Mouse (Mus musculus) thymus, postnatal 4 days (tissue): ENCODE measurements around the gene Smchd1.
"Not testable (repeated sequence)": the region's sequence is repeated elsewhere in the genome, so short reads cannot be mapped to it uniquely, and the experiment has no call there.

Experiments used
- DNase-seq: peaks from one replicate; pipeline ENCODE4 v3.0.0; 2021

Smchd1 gene

DNA sequence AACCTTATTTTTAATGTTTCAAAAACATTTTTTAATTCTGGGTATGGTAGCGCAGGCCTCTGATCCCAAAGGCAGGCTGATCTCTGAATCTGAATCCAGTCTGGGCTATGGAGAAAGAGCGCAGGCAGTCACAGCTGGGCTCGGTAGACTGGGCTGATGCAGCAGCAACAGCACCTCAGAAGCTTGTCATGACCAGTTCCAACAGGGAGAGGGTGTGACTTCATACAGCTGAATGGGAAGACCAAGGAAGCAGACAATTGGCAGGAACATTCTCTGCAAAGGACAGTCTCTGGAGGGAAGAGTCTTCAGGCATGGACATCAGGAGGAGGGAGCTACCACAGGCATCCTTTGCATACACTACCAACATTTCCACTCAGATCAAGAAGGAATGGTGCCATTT is 31.0 kb downstream of the Smchd1 start:
- DNase-seq, result no peak

DNA sequence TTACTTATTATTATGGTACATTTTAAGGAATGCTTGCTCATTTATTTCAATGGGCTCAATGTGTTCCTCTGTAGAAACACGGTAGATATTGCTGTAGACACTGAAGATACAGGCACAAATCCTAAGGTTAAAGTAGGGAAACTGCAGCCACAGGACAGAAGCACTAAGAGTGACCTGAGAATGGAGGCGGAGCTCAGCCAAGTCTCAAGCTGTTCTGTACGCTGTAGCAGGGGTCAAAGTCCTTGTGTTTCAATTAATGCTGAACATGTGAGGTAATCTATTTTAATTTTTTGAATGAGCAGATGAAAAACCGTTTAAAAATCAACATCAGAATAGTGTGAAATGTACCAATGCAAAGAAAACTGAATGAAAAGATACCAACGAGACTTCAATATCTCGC is 31.9 kb downstream of the Smchd1 start:
- DNase-seq, result no peak

DNA sequence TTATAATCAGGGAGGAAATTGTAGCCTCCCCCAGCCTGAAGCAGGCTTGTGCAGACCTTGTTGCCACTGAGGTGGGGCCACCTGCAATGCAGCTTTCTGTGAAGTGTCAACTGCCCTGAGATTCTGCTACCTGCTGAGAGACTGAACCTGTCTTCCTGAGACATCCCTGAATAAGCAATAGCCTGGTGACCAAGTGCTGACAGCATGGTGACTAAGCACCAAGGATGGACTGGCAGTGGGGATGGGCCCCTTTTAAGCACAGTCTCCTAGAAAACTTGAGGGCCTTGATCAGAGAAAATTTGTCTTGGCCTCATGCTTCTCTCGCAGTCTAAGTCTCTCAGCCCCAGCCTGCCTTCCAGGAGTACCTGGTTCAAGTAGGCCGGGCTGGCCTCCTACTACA is 52.6 kb downstream of the Smchd1 start:
- not testable (repeated sequence) for DNase-seq

DNA sequence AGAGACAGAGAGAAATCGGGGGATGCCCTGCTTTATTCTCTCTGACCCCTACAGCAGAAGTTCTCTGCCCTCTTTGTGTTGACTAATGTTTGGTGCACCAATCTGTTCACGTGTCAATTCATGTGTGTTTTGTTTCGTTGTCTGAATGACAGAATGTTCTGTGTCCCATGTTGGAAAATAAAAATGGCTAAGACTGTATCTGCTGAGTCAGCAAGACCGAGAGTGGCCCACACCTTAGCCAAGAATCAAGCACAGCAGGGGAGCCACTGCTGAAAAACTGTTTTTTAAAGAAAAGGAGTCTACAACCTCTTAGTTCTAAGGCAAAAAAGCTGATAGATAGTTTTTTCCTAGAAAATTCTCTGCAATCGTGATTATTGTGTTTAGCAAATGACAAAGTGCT is 55.7 kb downstream of the Smchd1 start:
- not testable (repeated sequence) for DNase-seq

DNA sequence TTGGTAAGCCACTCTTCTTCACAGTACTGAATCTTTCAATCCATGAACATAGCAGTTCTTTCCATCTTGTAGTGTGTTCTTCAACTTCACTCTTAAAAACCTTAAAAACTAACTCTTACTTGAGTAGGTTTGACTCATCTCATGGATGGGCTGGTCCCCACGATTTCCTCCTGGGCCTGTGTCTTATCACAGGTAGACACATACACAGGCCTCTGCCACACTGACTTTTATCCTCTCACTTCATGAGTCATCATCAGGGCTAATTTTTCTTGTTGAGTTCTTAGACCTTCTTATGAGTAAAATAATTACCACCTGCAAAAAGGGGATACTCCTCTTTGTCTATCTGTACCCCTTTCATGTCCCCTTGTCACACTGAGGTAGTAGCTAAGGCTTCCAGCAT is 58.1 kb downstream of the Smchd1 start:
- DNase-seq, result no peak

- DNase-seq, result no peak
Observed at GRCm38 (mm10) chr17:71387401-71387800, 87.7 kb downstream of the Smchd1 start.

DNA sequence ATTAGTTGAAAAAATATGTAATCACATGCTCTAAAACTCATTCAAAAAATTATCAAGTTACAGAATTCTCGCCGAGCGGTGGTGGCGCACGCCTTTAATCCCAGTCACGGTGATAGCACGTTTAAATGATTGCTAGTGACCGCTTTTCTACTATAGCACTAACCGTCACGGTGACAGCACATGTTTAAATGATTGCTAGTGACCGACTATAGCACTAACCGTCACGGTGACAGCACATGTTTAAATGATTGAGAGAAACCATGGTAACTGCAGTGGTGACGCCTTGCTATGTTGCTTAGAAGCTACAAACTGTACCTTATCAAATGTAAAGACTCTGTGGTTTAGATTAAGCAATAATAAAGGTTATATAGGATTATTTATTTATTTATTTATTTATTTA is 94.8 kb downstream of the Smchd1 start:
- DNase-seq, result no peak

GRCm38 (mm10) chr17:71377901-71378300 is 97.2 kb downstream of the Smchd1 start:
- DNase-seq, result no peak

- DNase-seq, result no peak
Observed at GRCm38 (mm10) chr17:71355526-71355925, 119.6 kb downstream of the Smchd1 start.

DNA sequence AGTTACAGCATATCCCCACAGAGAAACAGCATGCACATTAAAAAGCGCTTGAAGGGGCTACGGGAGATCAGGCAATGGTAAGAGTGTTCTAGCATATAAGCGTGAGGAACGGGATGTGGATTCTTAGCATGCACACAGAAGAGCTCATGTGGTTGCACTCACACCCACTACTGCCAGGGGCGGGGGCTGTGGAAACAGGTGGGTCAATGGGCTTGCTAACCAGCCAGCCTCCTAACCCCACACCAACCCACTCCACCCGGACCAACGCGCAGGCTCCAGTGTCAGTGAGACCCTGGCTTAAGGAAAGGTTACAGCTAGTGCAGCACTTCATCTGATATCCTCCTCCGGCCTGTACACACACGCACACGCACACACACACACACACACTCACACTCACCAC is 120.9 kb downstream of the Smchd1 start:
- DNase-seq, result no peak

DNA sequence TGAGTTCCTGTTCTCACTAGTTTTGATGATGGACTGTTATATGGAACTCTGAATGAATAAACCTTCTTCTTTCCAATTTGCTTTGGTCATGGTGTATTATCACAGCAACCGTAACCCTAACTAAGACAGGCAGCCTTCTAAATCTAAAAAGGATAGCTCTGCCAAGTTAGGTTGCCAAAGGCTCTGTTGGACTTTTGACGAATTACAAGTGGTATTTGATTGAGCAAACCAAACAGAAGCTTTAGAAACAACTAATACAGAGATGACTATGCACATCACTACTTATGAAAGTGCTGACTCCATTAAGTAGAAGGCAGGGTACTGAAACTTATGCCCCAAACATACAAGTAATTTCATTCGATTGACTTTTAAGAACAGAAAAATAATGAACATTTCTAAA is 127.0 kb downstream of the Smchd1 start:
- no peak for DNase-seq

GRCm38 (mm10) chr17:71342006-71342405 is 133.1 kb downstream of the Smchd1 start:
- DNase-seq, result no peak

DNA sequence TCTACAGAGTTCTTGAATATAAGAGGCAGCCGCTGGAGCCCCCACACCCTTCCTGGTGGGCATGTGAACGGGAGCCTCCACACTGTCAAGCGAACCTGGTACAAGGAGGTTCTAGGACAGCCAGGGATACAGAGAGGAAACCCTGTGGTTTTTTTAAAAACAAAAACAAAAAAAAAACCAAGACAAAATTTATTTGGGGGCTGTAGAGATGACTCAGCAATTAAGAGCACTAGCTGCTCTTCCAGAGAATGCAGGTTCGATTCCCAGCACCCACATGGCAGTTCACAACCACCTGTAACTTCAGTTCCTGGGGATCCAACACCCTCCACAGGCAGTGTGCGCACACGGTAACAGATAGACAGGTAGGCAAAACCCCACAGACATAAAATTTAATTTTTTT is 136.5 kb downstream of the Smchd1 start:
- no peak for DNase-seq

DNA sequence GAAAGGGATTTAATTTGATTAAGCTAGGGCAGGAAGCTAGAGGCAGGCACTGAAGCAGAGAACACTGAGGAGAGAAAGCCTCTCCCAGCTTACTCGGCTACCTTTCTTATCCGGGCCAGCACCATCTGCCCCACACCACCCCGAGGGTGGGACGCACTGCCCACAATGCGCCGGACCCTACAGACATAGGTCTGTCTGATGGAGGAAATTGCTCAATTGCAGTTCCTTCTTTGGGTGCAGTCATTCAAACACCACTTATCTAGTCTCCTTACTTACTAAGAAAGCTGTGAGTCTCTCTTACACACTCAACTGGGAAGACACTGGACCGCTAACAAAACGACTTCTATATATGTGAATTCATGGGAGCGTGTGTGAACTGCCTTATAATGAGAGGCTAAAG is 137.6 kb downstream of the Smchd1 start:
- no peak for DNase-seq

GRCm38 (mm10) chr17:71336421-71336820 is 138.7 kb downstream of the Smchd1 start:
- DNase-seq, result no peak

GRCm38 (mm10) chr17:71332298-71332697 is 142.8 kb downstream of the Smchd1 start:
- DNase-seq, result no peak

- not testable (repeated sequence) for DNase-seq
Observed at GRCm38 (mm10) chr17:71320731-71321130, 154.4 kb downstream of the Smchd1 start.

DNA sequence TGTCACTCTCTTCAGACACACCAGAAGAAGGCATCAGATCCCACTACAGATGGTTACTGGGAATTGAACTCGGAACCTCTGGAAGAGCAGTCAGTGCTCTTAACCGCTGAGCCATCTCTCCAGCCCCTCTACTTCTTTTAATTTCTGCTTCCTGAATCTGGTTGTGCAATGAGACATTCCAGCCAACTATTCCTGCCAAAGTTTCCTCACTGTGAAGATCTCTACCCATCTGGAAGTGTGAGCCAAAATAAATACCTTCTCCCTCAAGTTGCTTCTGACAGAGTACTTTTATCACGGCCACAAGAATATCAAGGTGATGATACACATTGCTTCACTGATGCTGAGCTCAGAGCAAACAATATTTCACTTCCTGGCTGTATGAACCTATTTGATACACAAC is 155.8 kb downstream of the Smchd1 start:
- DNase-seq, result no peak

DNA sequence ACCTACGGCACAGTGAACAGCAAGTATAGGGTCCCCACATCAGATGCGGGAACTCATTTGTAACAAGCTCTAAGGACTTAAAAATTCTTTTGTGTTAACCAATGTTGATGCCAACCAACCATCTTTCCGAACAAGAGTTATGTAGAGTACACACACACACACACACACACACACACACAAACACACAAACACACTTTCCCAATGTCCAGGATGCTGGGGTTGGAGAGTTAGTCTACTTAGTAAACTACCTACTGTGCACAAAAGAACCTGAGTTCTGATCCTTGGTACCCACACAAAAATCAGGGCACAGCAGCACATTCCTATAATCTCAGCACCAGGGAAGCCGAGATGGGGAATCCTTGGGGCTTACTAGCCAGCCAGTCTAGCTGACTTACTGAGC is 157.6 kb downstream of the Smchd1 start:
- DNase-seq, result no peak

DNA sequence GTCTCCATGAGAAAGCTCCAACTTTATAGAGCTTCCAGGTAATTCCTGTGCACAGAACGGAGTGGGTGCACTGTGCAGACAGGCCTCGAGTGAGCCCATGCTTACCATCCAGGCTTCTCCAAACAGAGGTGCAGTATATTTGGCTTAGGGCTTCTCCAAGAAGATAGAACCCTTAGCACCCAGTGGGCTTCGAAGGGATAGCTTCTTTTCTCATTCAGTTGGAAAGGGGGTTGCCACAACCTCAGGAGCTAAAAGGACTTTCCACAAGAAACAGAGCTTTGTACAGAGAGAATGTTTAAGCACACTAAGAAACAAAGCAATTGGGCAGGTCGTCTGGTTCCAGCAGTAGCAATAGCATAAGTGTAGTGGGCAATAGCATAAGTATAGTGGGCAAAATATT is 160.8 kb downstream of the Smchd1 start:
- no peak for DNase-seq

DNA sequence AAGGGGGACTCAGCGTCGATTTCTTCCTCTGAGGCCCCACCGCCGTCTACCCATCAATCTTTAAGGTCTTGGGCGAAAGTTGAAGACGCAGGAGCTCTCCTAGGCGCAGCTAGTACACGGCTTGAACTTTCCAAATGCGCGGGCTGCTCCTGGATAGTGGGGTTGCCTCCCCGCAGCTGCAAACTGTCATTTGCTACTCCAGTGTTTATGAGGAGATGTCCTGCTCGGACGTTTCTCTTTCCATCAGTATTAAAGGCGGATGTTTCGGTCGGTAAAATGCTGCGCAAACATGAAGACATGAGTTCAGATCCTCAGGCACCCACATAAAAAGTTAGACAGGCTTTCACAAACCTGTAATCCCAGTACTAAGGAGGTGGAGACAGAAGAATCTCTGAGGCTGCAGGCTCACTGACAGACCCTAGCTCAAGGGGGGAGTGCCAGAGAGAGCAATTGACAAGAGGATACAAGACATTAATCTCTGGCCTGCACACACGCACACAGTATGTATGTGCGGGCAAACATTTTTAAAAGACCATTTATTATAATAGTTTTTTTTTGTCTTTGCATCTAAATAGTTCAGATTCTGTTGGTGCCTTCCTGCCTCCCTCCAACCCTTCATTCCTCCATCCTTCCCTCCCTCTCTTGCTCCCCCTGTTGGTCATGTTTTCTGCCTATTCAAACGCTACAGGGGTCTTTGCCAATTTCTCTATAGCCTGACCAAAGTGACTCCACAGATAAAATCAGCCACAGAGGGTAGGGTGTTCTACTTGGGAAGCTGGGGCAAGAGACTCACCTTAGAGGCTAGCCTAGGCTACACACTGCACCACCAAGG is 163.6 kb downstream of the Smchd1 start, which contains the start of gene Emilin2:
TSS of gene Emilin2 (minus strand) at position 639 of the 832 bp plus-strand sequence.
- peak; percentile 65 for DNase-seq

- peak; percentile 45 for DNase-seq
Observed at GRCm38 (mm10) chr17:71310486-71311339, 164.4 kb downstream of the Smchd1 start.

DNA sequence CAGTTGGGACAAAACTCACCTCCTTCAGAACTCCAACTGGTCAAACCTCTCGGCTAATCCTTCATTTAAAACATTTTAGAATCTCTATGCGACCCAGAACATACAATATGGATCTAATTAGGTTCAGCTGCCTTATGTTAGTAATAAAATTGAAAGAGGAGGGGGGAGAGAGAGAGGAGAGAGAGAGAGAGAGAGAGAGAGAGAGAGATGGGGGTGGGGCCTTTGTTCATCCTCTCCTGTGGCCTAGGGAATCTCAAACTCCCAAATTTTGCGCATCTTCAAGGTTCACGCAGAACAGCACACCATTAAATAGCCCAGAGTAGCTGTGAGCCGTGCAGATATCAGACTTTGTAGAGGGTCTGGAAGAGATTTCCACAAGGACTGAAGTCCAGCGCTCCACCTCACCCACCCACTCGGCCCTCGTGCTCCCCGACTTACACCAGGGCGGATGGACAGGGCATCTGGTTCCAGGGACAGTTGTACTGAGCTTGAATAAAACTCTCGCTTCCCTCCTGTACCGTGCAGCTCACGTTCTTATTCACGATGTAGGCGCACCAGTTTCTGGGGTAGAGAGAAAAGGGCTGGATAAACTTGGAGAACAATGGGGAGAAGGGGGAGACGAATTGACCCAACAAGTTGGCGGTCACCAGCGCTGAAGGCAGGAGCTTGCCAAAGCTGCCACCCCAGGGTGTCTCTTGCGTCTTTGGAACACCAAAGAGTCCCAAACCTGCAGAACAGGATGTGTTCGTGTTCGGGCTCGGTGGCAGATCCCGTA is 165.2 kb downstream of the Smchd1 start:
- DNase-seq, result peak; percentile 9
